Mouse (Mus musculus) myocyte (in vitro differentiated cells): ENCODE data around the gene Fut11. TPM values are rescaled to one million over a fixed set of nuclear protein-coding genes. Genes with fewer than 3 reads are reported as not detected.

ENCODE experiments used
- H3K27me3 ChIP-seq: one replicate; pipeline ENCODE4 v1.6.1; 2011; ENCODE audit not compliant: control insufficient read depth, insufficient read depth, insufficient read length
- H3K36me3 ChIP-seq: one replicate; pipeline ENCODE4 v1.6.1; 2011; ENCODE audit not compliant: control insufficient read depth, insufficient read depth
- H3K4me2 ChIP-seq: one replicate; pipeline ENCODE4 v1.6.1; 2011; ENCODE audit warnings: low read depth, control low read depth
- H3K4me3 ChIP-seq: one replicate; pipeline ENCODE4 v1.5.1; 2011; ENCODE audit warnings: mild to moderate bottlenecking, control low read depth, moderate library complexity
- H3K79me2 ChIP-seq: one replicate; pipeline ENCODE4 v1.6.1; 2011; ENCODE audit not compliant: control insufficient read depth, insufficient read depth
- H3ac ChIP-seq: one replicate; pipeline ENCODE4 v1.6.1; 2011; ENCODE audit not compliant: control insufficient read depth, insufficient read length
- CEBPB ChIP-seq: IDR thresholded peaks from 2 replicates; pipeline ENCODE4 v1.6.1; 2011; ENCODE audit warnings: mild to moderate bottlenecking, moderate library complexity; ENCODE audit not compliant: poor library complexity, insufficient read depth, severe bottlenecking
- E2F4 ChIP-seq: IDR thresholded peaks from one replicate; pipeline ENCODE4 v1.6.1; 2011; ENCODE audit warnings: mild to moderate bottlenecking, control low read depth, moderate library complexity; ENCODE audit not compliant: insufficient read depth
- MAX ChIP-seq: IDR thresholded peaks from one replicate; pipeline ENCODE4 v1.6.1; 2011; ENCODE audit warnings: low read depth, mild to moderate bottlenecking, control low read depth
- MYOD1 ChIP-seq, 3 experiments: IDR thresholded peaks; one replicate each; pipeline ENCODE4 v1.6.1; 2011; ENCODE audit warnings: control low read depth in 2 of 3, low read depth in 2 of 3, mild to moderate bottlenecking in 2 of 3, moderate library complexity in 1 of 3; ENCODE audit not compliant: insufficient read length in 2 of 3, control insufficient read depth in 1 of 3
- MYOG ChIP-seq, 3 experiments: IDR thresholded peaks; one replicate each; pipeline ENCODE4 v1.6.1; 2011; ENCODE audit warnings: control low read depth in 2 of 3, low read depth in 2 of 3, mild to moderate bottlenecking in 2 of 3; ENCODE audit not compliant: insufficient read length in 2 of 3, control insufficient read depth in 1 of 3, insufficient read depth in 1 of 3
- POLR2A ChIP-seq: IDR thresholded peaks from one replicate; pipeline ENCODE4 v1.6.1; 2011; ENCODE audit warnings: low read depth, mild to moderate bottlenecking, control low read depth, moderate library complexity; ENCODE audit not compliant: insufficient read length
- POLR2AphosphoS2 ChIP-seq: IDR thresholded peaks from one replicate; pipeline ENCODE4 v1.6.1; 2011; ENCODE audit warnings: low read depth, control low read depth; ENCODE audit not compliant: insufficient read length
- REST ChIP-seq: IDR thresholded peaks from one replicate; pipeline ENCODE4 v1.6.1; 2011; ENCODE audit warnings: mild to moderate bottlenecking, control low read depth, moderate library complexity; ENCODE audit not compliant: insufficient read depth, insufficient read length
- SRF ChIP-seq: IDR thresholded peaks from one replicate; pipeline ENCODE4 v1.6.1; 2011; ENCODE audit warnings: low read depth; ENCODE audit not compliant: control insufficient read depth, insufficient read length
- USF1 ChIP-seq: IDR thresholded peaks from one replicate; pipeline ENCODE4 v1.6.1; 2011; ENCODE audit warnings: low read depth, mild to moderate bottlenecking, control low read depth, moderate library complexity
- polyA plus RNA-seq: library from polyadenylated mRNA; unstranded; fragments of >200 nt; fragmentation: generic; extraction: Trizol; gene quantifications from one replicate; pipeline ENCODE4 v1.2.1, GENCODE M21; 2012; ENCODE audit warnings: missing spikeins

The Fut11 gene
- polyA plus RNA-seq, 1 experiment, result 7.2 TPM

GRCm38 (mm10) chr14:20748388-20748787 lies 53.6 kb downstream of the Fut11 start:
- H3K79me2 ChIP-seq, result no peaks in the 10 kb centered on the region
- H3K4me3 ChIP-seq, result no peak overlapping the region
- H3K4me2 ChIP-seq, result no peak overlapping the region
- H3K27me3 ChIP-seq, result no peaks in the 10 kb centered on the region
- H3K36me3 ChIP-seq, result peaks cover 5% of the 10 kb centered on the region
- TF ChIP-seq REST (no peak), POLR2A (no peak), E2F4 (no peak), MYOD1 (IDR thresholded peaks at IDR 0.05; ENCODE audit: control insufficient read depth in 1 of 3, insufficient read length in 2 of 3, low read depth in 2 of 3) (no peak), CEBPB (no peak), POLR2AphosphoS2 (no peak), USF1 (no peak), SRF (no peak), MYOG (IDR thresholded peaks at IDR 0.05; ENCODE audit: control insufficient read depth in 1 of 3, insufficient read depth in 1 of 3, insufficient read length in 2 of 3, low read depth in 2 of 3) (no peak)
- H3ac ChIP-seq, result no peak overlapping the region

- H3K36me3 ChIP-seq, result no peaks in the 10 kb centered on the region
- TF ChIP-seq E2F4 (no peak), MYOG (IDR thresholded peaks at IDR 0.05; ENCODE audit: control insufficient read depth in 1 of 3, insufficient read depth in 1 of 3, insufficient read length in 2 of 3, low read depth in 2 of 3) (peak in 1 of 3 experiments; percentile 46)
- H3ac ChIP-seq, result no peak overlapping the region
- no peaks in the 10 kb centered on the region for H3K27me3 ChIP-seq
- no peaks in the 10 kb centered on the region for H3K79me2 ChIP-seq
- H3K4me3 ChIP-seq, result no peak overlapping the region
- no peak overlapping the region for H3K4me2 ChIP-seq
These were observed 54.8 kb downstream of the Fut11 start for GRCm38 (mm10) chr14:20749494-20750051.

- Histone ChIP-seq H3K79me2 (no peaks in the 10 kb centered on the region), H3K36me3 (peaks cover 2% of the 10 kb centered on the region), H3K4me2 (peak overlapping the region; percentile 46), H3K4me3 (no peak overlapping the region), H3K27me3 (no peaks in the 10 kb centered on the region), H3ac (no peak overlapping the region)
- TF ChIP-seq MAX (no peak), SRF (no peak)
These were observed 55.7 kb downstream of the Fut11 start for GRCm38 (mm10) chr14:20750503-20750902.

Other genes with a start within 250 kb of the Fut11 start
- gene Cfap70, start 242.7 kb upstream of the Fut11 start, polyA plus RNA-seq, result not detected
- gene Anxa7, start 214.8 kb upstream of the Fut11 start, polyA plus RNA-seq, result 75.0 TPM
- gene Mss51, start 198.1 kb upstream of the Fut11 start, polyA plus RNA-seq, result 7.2 TPM
- 36.0 TPM for gene Ppp3cb, start 148.4 kb upstream of the Fut11 start, polyA plus RNA-seq
- 2.6 TPM for gene Usp54, start 53.9 kb upstream of the Fut11 start, polyA plus RNA-seq
- gene Myoz1, start 38.4 kb upstream of the Fut11 start, polyA plus RNA-seq, result 8.6 TPM
- gene Synpo2l, start 26.6 kb upstream of the Fut11 start, polyA plus RNA-seq, result 165 TPM
- gene Sec24c, start 20.7 kb upstream of the Fut11 start, polyA plus RNA-seq, result 68.6 TPM
- gene Chchd1, start 8.0 kb downstream of the Fut11 start, polyA plus RNA-seq, result 111 TPM
- 74.9 TPM for gene Zswim8, start 12.6 kb downstream of the Fut11 start, polyA plus RNA-seq
- gene Ndst2, start 39.6 kb downstream of the Fut11 start, polyA plus RNA-seq, result 11.9 TPM
- 57.2 TPM for gene Camk2g, start 99.1 kb downstream of the Fut11 start, polyA plus RNA-seq
- gene Plau, start 141.7 kb downstream of the Fut11 start, polyA plus RNA-seq, result 40.1 TPM
- gene Vcl, start 234.4 kb downstream of the Fut11 start, polyA plus RNA-seq, result 104 TPM